Mouse (Mus musculus): ENCODE measurements around the gene Olfr963. TPM values are rescaled to one million over a fixed set of nuclear protein-coding genes. Genes with fewer than 3 reads are reported as not detected.
"Not testable (repeated sequence)": the region's sequence is repeated elsewhere in the genome, so short reads cannot be mapped to it uniquely, and the experiment has no call there.

Gene Olfr963
- polyA plus RNA-seq, 1 experiment, result not detected

- Histone ChIP-seq H3K4me1 (ENCODE audit: control insufficient read depth, insufficient read depth, low read length) (no peaks in the 10 kb centered on the region), H3K4me3 (ENCODE audit: control insufficient read depth, low read depth, low read length) (no peak overlapping the region), H3K36me3 (ENCODE audit: control insufficient read depth, insufficient read depth, low read length) (no peaks in the 10 kb centered on the region), H3K27me3 (ENCODE audit: control insufficient read depth, insufficient read depth, low read length) (no peaks in the 10 kb centered on the region), H3K27ac (ENCODE audit: control insufficient read depth, insufficient read depth, low read depth, low read length) (no peak overlapping the region)
- TF ChIP-seq CTCF (IDR thresholded peaks at IDR 0.05; ENCODE audit: control insufficient read depth, insufficient read depth, insufficient replicate concordance, low read depth, low read length), result no peak
- no peak for TF ChIP-seq POLR2A (IDR thresholded peaks at IDR 0.05; ENCODE audit: control insufficient read depth, low read depth, low read length)
These were observed 19.6 kb upstream of the Olfr963 start for GRCm38 (mm10) chr9:39647382-39647781.

GRCm38 (mm10) chr9:39654756-39655396, 12.1 kb upstream of the Olfr963 start:
- H3K36me3 ChIP-seq (ENCODE audit: control insufficient read depth, insufficient read depth, low read length), result no peaks in the 10 kb centered on the region
- no peak overlapping the region for H3K27ac ChIP-seq (ENCODE audit: control insufficient read depth, insufficient read depth, low read depth, low read length)
- H3K4me1 ChIP-seq (ENCODE audit: control insufficient read depth, insufficient read depth, low read length), result no peaks in the 10 kb centered on the region
- no peaks in the 10 kb centered on the region for H3K27me3 ChIP-seq (ENCODE audit: control insufficient read depth, insufficient read depth, low read length)
- no peak for TF ChIP-seq POLR2A (IDR thresholded peaks at IDR 0.05; ENCODE audit: control insufficient read depth, low read depth, low read length)
- TF ChIP-seq CTCF (IDR thresholded peaks at IDR 0.05; ENCODE audit: control insufficient read depth, insufficient read depth, insufficient replicate concordance, low read depth, low read length), result no peak
- no peak overlapping the region for H3K4me3 ChIP-seq (ENCODE audit: control insufficient read depth, low read depth, low read length)

GRCm38 (mm10) chr9:39669723-39670122, 2.7 kb downstream of the Olfr963 start:
- no peak for TF ChIP-seq CTCF (IDR thresholded peaks at IDR 0.05; ENCODE audit: control insufficient read depth, insufficient read depth, insufficient replicate concordance, low read depth, low read length)
- TF ChIP-seq POLR2A (IDR thresholded peaks at IDR 0.05; ENCODE audit: control insufficient read depth, low read depth, low read length), result no peak
- Histone ChIP-seq H3K27me3 (ENCODE audit: control insufficient read depth, insufficient read depth, low read length) (no peaks in the 10 kb centered on the region), H3K4me3 (ENCODE audit: control insufficient read depth, low read depth, low read length) (no peak overlapping the region), H3K27ac (ENCODE audit: control insufficient read depth, insufficient read depth, low read depth, low read length) (no peak overlapping the region), H3K36me3 (ENCODE audit: control insufficient read depth, insufficient read depth, low read length) (no peaks in the 10 kb centered on the region), H3K4me1 (ENCODE audit: control insufficient read depth, insufficient read depth, low read length) (no peaks in the 10 kb centered on the region)

- no peak overlapping the region for H3K4me3 ChIP-seq (ENCODE audit: control insufficient read depth, low read depth, low read length)
- no peaks in the 10 kb centered on the region for H3K27me3 ChIP-seq (ENCODE audit: control insufficient read depth, insufficient read depth, low read length)
- no peaks in the 10 kb centered on the region for H3K36me3 ChIP-seq (ENCODE audit: control insufficient read depth, insufficient read depth, low read length)
- H3K27ac ChIP-seq (ENCODE audit: control insufficient read depth, insufficient read depth, low read depth, low read length), result no peak overlapping the region
- TF ChIP-seq CTCF (IDR thresholded peaks at IDR 0.05; ENCODE audit: control insufficient read depth, insufficient read depth, insufficient replicate concordance, low read depth, low read length), result no peak
- TF ChIP-seq POLR2A (IDR thresholded peaks at IDR 0.05; ENCODE audit: control insufficient read depth, low read depth, low read length), result no peak
- H3K4me1 ChIP-seq (ENCODE audit: control insufficient read depth, insufficient read depth, low read length), result no peaks in the 10 kb centered on the region
These were observed 7.8 kb downstream of the Olfr963 start for GRCm38 (mm10) chr9:39674820-39675219.

- H3K4me1 ChIP-seq (ENCODE audit: control insufficient read depth, insufficient read depth, low read length), result no peaks in the 10 kb centered on the region
- no peak overlapping the region for H3K4me3 ChIP-seq (ENCODE audit: control insufficient read depth, low read depth, low read length)
- H3K27me3 ChIP-seq (ENCODE audit: control insufficient read depth, insufficient read depth, low read length), result no peaks in the 10 kb centered on the region
- TF ChIP-seq POLR2A (IDR thresholded peaks at IDR 0.05; ENCODE audit: control insufficient read depth, low read depth, low read length), result no peak
- no peak for TF ChIP-seq CTCF (IDR thresholded peaks at IDR 0.05; ENCODE audit: control insufficient read depth, insufficient read depth, insufficient replicate concordance, low read depth, low read length)
- no peaks in the 10 kb centered on the region for H3K36me3 ChIP-seq (ENCODE audit: control insufficient read depth, insufficient read depth, low read length)
- H3K27ac ChIP-seq (ENCODE audit: control insufficient read depth, insufficient read depth, low read depth, low read length), result no peak overlapping the region
These were observed 11.6 kb downstream of the Olfr963 start for GRCm38 (mm10) chr9:39678557-39678956.

- H3K36me3 ChIP-seq (ENCODE audit: control insufficient read depth, insufficient read depth, low read length), result no peaks in the 10 kb centered on the region
- no peaks in the 10 kb centered on the region for H3K4me1 ChIP-seq (ENCODE audit: control insufficient read depth, insufficient read depth, low read length)
- no peak overlapping the region for H3K4me3 ChIP-seq (ENCODE audit: control insufficient read depth, low read depth, low read length)
- no peak overlapping the region for H3K27ac ChIP-seq (ENCODE audit: control insufficient read depth, insufficient read depth, low read depth, low read length)
- no peaks in the 10 kb centered on the region for H3K27me3 ChIP-seq (ENCODE audit: control insufficient read depth, insufficient read depth, low read length)
- no peak for TF ChIP-seq POLR2A (IDR thresholded peaks at IDR 0.05; ENCODE audit: control insufficient read depth, low read depth, low read length)
- no peak for TF ChIP-seq CTCF (IDR thresholded peaks at IDR 0.05; ENCODE audit: control insufficient read depth, insufficient read depth, insufficient replicate concordance, low read depth, low read length)
These were observed 12.3 kb downstream of the Olfr963 start for GRCm38 (mm10) chr9:39679280-39679679.

GRCm38 (mm10) chr9:39701123-39701522, 34.1 kb downstream of the Olfr963 start:
- not testable (repeated sequence) for H3K36me3 ChIP-seq (ENCODE audit: control insufficient read depth, insufficient read depth, low read length); H3K4me1 ChIP-seq (ENCODE audit: control insufficient read depth, insufficient read depth, low read length); H3K27me3 ChIP-seq (ENCODE audit: control insufficient read depth, insufficient read depth, low read length); H3K4me3 ChIP-seq (ENCODE audit: control insufficient read depth, low read depth, low read length); H3K27ac ChIP-seq (ENCODE audit: control insufficient read depth, insufficient read depth, low read depth, low read length)

- Histone ChIP-seq H3K4me1 (ENCODE audit: control insufficient read depth, insufficient read depth, low read length) (no peaks in the 10 kb centered on the region), H3K27me3 (ENCODE audit: control insufficient read depth, insufficient read depth, low read length) (no peaks in the 10 kb centered on the region), H3K4me3 (ENCODE audit: control insufficient read depth, low read depth, low read length) (no peak within 1 kb of the TSS), H3K36me3 (ENCODE audit: control insufficient read depth, insufficient read depth, low read length) (no peaks in the 10 kb centered on the region), H3K27ac (ENCODE audit: control insufficient read depth, insufficient read depth, low read depth, low read length) (no peak within 1 kb of the TSS)
- TF ChIP-seq POLR2A (IDR thresholded peaks at IDR 0.05; ENCODE audit: control insufficient read depth, low read depth, low read length) (no peak), CTCF (IDR thresholded peaks at IDR 0.05; ENCODE audit: control insufficient read depth, insufficient read depth, insufficient replicate concordance, low read depth, low read length) (no peak)
These were observed 40.0 kb downstream of the Olfr963 start, which contains the start of gene Olfr149 for GRCm38 (mm10) chr9:39707017-39707416. Gene Olfr149, minus strand, starts transcription at chr9:39707117.

Data from testis, adult 2 months (tissue).